Mouse (Mus musculus) liver (tissue): ENCODE measurements at regions not wholly inside any gene's neighbourhood (a gene's known extent, or its start where the extent isn't known, plus 50 kb on each side); places are given as distances from the start of the nearest gene placed in this dataset.

Experiments
- DNase-seq: peaks from one replicate; pipeline ENCODE4 v3.0.0-alpha.2; 2020; ENCODE audit warnings: mixed read lengths

DNA sequence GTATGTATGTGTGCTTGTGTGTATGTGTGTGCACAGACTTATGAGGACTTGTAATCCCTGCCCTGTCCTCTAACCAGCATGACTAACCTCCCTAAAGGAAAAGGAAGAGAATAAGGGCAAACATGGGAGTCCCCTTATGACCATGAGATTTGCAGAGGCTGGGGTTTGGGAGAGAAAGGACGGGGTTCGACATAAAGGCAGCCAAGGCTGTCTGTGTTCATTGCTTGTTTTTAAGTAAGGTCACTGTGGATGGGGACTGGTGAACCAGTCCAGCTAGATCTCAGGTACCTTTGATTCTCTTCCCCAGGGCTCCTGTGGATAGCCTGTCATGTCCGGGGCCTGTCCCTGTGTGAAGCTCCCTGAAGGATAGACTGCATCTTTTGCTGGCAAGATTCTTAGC lies 55.6 kb downstream of the Irf2bp2 start:
- DNase-seq: no peak

DNA sequence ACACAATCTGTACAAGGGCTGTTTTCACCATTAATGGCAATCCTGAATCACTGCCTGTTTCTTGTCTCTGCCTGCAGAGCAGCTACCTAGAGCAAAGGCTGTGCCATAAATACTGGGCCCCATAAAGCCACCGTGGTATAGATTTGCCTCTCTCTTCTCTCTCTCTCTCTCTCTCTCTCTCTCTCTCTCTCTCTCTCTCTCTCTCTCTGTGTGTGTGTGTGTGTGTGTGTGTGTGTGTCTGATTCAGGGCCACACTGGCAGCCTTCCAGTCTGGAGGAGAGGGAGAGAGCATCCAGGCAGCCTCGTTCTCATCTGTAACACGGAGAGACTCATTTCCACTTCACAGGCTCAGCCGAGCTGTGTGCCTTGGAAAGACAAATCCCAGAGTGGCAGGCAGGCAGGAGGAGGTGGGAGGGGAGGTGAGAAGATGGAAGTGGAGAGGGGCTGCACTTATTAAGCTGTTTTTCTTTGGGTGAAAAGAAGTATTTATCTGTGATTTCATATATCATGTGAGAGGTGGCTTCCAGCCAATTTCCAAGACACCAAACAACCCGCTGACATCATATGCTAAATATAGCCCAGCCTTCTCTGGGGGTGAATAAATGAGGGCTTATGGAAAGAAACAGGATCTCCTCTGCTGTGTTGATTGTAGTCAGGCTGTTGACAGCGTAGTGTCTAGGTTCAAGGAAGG lies 56.7 kb downstream of the Irf2bp2 start:
- DNase-seq: peak; percentile 53

DNA sequence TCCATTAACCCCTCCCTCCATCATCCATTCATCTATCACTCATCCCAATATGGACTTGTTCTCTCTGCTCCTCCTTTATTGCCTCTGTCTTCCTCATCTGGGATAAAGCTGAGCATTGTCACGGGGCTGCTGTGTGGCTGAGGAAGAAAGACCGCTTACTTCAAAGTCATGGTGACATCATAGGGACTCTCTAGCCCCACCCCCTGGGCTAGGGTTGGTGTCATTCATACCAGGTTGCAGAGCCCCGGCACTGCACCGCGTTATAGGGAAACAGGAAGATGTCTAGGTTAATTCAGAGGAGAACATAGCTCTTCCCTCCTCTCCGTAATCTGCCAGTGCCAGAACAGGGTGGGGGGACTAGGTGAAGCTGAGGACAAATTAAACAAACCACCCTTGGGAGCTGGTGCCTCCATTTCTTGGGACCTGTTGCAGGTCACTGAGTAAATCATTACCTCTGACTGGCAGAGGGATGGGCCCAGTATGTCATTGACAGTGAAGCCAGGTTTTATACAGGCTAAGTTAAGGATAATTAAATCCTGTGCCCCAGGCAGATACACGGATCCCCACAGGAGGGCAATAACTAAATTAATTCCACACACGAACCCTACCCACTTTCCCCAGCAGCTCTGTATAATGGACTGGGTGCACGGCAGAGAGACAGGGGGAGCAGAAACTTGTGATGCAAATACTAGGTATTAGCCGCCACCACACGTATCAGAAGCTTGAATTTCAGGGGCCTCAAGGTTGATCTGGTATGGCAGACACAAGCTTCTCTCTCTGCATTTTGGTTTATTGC lies 57.5 kb downstream of the Irf2bp2 start:
- DNase-seq: peak; percentile 43

DNA sequence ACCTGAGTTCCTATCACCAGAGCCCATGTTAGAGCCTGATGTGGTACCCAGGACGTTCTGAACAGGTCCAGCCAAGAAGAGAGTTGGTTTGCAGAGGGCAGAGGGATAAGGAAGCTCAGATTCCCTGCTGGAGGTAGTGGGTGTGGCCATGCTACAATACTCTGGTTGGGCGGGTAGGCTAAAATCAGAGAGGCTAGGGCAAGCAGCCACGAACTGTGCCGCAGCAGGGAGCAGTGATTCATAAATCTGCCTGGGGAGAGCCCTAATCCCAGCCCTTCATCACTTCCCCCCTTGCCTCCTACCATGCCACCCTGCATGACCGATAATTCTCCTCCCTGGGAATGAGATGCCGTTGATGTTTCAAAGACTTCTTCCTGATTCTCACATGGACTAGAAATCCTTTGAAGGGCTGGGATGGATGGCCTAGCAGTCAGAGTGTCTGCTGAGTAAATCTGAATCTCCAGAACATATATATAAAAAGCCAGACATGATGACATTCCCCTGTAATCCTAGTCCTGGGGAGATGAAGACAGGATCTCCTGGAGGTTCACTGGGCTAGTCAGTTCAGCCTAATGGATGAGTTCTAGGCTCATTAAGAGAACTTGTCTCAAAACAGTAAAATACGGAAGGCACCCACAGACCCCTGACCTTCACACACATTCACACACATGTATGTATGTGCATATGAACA lies 57.6 kb upstream of the Tarbp1 start:
- DNase-seq: no peak

DNA sequence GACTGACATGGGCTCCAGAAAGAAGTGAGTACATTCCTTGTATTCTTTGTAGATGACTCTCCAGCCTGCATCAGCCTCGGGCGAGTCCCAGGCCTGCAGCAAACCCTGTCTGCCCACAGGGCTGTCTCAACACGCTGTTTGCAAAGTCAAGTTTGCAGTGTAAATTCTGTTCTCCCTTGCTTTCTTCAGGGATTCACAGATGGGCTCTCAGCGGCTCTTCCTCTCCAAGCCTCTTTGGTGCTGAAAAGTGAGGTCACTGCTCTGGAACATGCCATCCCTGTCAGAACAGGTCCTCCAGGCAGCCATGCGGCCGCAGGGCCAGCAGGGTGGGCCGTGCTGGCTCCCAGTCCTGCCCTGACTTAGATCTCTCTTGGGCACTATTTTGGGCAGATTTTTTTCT lies 56.6 kb upstream of the Tarbp1 start:
- DNase-seq: no peak

DNA sequence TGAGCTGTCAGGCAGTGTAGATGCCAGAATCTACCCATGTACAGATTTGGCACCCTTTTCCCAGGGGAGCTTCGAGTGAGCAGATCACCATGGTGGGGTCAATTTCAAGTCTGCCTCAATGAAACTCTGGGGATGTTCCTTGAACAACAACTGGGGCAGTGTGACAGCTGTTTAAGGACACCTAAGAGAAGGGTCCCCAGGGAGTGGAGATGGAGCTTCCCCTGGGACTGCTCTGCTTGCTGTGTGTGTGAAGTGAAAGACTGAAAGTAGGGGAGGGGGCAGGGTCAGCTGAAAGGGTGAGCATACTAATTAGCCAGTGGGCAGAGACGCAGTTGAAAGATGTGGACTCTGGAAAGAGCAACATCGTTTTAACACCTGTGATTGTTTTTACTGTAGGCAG lies 54.5 kb upstream of the Tarbp1 start:
- DNase-seq: no peak

DNA sequence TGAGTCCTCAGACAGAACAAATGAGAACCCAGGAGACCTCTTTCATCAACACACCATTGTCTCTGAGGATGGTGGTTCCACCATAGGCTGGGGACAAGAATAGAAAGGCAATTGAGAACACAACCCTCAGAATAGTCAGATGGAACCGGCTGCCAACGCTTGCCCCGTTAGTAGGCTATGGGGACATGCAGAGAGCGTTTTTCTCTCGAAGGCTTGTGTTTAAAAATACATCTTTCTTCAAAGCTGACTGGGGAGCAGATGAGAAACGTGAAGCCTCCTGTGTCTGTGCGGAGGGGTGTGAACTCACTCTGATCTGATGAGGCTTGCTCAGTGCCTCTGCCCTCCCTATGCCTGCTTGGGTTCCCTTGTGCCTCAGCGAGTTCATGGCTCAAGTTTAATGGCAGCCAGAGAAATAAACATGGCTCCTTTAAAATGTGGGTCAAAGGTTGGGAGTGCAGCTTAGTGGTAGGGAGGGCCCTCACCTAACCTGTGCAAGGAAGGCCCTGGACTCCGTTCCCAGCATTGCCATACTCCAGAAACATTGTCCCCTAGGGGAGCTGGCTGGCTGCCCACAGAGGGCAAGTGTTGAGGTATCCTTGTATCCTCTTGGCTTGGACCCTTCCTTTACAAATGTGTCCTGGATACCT lies 53.7 kb upstream of the Tarbp1 start:
- DNase-seq: no peak

DNA sequence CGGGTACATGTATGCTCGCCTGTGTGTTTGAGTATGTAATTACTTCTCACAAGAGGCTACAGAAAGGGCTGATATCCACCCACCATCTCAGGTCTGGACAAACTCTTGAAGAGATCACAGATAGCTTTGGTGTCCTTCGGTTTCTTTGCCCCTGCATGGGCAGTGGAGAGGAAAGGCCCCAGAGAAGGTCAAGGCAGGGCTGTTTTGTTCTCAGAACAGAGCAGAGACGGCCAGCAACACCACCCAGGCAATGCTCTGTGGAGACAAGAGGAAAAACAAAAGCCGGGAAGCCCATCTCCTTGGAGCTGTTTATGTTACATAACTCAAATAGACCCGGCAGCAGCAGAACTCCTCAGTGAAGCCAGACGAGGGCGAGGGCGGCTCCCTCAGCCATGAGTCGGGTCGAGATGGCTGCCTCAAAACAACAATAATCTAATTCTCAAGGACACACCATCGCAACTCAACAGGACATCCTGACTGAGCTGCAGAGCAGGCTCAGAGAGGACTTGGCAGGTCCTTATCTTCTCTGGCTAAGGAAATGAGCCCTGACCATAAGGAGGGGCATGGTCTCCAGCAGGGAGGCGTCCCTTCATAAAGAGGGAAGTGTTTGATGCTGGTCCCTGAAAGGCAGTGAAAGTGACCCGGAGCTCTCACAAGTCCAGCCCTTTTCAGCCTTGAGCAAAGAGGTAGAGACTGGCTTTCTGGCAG lies 52.2 kb upstream of the Tarbp1 start:
- peak; percentile 33 for DNase-seq

DNA sequence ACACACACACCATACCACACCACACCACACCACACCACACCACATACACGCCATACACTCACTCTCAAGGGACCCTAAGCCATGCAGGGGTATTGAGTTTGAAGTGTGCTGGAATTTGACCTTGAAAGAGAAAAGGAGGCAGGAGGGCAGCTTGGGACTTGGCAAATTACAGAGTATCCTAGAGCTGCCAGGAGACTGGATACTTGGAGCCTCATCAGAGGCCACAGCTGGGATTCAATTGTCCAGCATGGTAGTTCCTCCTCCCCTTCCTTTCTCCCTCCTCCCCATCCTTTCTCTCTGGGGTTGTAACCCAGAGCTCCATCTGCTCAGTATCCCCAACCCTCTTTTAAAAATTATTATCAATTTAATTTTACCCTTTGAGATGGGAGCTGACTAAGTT lies 50.7 kb upstream of the Tarbp1 start:
- no peak for DNase-seq
